Mouse (Mus musculus) A20 (cell line): ENCODE results near the gene Myo1h.

Source experiments
- DNase-seq: peaks from one replicate; pipeline ENCODE4 v3.0.0-alpha.2; 2011; ENCODE audit warnings: low read depth, low spot score

Gene Myo1h

DNA sequence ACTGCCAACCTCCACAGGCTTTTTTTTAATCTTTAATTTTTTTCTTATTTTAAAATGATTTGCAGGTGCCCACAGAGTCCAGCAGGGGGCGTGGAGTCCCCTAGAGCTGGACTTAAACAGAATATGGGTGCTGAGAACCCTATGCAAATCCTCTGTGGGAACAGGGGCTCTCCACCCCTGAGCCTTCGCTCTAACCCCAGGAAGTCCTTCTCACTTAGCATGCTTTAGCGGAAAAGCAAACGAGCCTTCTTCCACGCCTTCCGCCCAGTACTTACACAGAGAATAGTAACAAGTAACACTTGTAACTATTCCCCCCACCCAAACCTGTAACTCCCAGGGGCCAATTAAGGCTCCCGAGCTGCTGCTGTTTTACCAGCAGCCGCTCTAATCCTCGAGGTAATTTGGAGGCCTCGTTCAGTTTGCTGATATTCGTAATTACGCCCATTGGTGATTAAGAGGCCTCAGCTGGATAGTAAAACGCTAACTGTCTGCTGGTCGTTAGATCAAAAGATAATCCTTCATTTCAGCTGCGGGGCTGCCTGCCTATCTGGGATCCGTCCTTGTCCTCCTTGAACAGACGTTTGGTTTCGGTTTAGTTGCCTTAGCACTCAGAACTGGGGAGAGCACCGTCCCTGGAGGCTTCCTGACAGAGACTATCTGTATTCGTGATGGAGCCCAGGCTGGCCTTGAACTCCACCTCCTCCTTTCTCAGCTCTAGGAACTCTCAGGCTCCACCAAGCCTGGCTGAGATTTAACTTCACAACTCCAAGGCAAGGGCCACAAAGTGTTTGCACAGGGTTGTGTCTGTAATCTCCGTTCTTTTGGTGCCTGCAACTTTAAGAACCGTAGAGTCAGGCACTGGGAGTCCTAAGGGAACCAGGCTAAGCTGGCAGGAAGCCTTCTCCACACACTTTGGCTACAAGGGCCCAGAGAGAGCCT, 8.0 kb downstream of the Myo1h start:
- peak; percentile 64 for DNase-seq

DNA sequence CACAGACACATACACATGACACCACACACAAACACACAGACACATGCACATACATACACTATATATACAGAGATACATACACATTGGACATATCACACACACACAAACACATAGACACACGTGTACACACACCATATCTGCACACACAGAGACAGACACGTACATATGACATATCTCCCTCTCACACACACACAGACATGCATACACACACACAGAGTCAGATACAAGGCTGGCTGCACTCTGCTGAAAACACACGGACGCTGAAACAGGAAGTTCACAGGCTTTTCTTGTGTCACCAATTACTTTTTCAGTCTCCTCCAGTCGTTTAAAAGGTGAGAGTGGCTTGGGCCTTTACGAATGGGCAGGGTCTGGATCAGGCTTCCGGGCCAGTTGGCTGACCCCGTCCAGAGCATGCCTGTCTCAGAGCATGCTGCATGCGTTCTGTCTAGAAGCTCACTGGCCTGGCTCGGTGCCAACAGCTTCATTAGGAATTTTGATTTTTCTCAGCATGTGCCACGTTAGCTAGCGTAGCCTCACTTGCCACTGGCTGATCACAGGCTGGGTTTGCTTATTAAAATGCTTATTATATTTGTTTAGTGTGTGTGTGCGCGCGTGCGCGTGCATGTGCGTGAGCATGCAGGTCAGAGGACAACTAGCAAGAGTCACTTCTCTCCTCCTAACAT, 9.4 kb downstream of the Myo1h start:
- DNase-seq, result peak; percentile 47

DNA sequence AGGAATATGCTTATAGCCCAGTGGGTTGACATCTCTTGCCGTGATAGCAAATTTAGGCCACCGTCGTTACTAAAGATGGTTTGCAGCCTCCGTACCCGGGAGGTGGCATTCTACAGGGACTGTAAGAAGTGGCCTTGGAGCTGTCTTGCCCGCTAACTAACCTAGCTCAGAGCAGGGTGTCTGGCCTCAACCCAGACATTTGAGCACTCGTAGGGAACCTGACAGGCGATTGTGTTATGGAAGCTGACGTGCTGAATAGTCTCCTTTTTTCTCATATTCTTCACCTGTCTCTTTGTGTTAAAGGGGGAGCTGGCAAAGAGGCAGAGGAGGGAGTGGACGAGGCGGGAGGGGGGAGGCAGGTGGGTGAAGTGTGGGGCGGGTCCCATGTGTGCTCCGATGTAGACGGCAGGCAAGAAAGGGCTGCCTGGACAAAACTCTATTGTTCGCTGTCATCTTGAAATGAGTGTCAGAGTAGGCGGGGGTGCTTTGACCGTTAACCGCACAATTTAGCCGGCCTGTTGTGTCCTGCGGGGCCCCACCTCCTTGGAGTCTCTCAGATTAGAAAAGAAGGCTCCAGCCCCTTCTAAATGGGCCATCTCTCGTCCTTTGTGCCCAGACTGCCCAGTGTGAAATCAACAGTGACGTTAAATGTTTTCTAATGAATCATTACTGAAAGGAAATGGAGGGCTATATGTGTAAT, 10.3 kb downstream of the Myo1h start:
- DNase-seq, result no peak

DNA sequence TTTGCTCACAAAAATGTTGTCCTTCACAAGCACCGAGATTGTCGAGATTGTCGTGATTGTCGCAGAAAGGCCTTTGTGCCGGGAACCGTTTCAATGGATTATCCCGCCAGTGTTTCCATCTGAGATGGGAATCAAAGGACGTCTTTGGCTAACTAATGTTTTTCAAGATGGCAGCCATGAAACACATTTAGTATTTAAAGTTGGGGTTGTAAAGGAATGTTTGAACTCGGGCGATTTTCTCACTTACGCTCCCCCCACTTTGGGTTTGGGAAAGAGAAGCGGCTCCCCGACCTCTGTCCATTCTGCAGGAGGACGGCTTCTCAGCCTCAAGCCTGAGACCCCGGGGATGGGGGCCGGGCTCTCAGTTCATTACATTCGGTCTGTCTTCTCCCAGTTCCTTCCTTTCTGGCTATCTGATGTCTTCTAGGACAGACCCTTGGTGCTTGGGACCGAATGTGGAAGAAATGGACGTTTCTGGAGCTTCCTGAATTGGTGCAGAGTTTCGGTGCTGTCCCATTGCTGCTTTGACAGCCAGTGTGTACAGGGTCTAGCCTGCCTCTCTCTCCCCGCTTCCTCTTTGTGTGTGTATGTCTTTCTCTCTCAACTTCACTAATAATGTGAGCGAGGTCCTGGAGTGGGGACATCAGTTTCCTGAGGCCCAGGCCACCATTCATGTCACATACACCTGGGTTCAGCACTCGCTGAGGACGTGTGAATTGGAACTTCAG, 11.1 kb downstream of the Myo1h start:
- no peak for DNase-seq

DNA sequence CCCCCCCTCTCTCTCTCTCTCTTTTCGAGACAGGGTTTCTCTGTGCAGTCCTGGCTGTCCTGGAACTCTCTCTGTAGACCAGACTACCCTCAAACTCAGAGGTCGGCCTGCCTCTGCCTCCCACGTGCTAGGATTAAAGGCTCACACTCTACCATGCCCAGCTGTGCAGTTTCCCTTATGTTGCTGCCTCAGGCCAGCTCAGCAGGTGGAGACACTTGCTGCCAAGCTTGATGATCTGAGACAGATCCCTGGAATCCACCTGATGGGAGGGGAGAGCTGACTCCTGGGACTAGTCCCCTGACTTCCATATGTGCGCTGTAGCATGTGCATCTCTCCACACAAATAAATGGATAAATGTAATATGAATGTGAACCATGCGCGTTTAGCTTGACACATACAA, 14.2 kb downstream of the Myo1h start:
- DNase-seq, result no peak

DNA sequence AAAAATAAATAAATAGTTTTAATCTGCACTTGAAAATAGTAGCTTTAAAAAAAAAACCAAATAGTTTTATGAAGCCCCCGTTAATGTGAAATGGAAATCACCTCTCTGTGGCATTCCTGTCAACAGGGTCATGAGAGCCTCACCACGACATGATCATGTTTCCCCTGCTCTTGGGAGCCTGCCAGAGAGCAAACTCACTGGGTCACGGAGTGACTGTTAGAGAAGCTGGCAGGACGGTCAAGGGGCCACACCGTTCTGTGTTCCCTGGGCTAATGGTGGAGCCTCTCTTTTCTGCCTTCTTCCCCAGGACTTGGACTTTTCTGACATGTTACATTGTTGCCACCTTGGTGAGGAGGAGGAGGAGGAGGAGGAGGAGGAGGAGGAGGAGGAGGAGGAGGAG, 17.5 kb downstream of the Myo1h start:
- no peak for DNase-seq

DNA sequence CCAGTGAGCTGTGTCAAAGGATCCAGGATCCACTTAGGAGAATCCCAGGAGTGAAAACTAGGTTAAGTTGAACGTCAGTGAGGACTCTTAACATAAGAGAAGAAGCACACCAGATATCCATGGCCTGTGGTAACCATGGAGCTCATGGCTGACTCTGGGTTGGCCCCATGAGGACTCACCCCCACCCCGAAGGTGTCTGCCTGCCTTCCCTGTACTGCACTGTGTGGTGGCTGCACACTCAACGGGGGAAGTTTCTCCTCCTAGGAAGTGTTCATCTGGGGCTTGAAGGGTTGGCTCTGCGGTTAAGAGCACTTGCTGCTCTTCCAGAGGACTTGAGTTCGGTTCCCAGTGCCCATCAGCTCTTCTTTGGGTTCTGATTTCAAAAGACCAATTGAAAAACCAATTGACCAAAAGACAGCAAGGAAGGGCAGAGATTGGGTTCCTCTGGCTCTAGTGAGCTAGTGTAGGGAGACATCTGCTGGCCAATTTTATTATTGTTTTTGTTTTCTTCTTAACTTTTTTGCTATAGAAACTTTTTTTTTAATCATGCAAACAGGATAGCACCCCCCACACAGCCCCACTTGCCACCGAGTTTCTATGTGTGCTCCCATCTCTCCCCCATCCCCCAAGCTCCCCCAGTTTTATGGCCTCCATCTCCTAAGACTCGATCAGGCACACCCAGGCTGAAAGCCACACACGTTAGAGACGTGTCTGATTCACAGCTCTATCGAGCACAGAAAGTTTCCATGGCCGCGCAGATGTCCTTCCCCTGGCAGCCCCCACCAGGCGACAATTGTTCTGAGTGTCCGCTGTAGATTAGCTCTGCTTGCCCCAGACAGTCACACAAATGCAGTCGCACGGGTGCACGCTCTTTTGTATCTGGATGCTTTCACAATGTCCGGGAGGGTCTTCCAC, 20.1 kb downstream of the Myo1h start:
- peak; percentile 73 for DNase-seq

DNA sequence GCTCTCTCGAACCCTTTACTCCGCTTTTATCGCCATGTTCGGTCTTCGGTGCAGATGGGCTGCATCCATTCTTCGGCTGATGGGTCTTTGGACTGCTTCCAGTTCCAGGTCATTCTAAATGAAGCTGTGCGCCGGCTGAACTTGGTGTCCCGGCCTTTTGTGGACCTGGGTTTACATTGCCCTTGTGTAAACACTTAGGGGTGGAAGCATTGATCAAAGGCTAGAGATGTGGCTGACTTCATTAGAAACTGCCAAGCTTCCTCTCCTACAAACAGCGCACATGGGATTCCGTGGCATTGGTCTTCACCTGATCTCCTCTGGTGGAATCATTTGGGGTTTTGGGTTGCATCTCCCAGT, 20.7 kb downstream of the Myo1h start:
- no peak for DNase-seq

DNA sequence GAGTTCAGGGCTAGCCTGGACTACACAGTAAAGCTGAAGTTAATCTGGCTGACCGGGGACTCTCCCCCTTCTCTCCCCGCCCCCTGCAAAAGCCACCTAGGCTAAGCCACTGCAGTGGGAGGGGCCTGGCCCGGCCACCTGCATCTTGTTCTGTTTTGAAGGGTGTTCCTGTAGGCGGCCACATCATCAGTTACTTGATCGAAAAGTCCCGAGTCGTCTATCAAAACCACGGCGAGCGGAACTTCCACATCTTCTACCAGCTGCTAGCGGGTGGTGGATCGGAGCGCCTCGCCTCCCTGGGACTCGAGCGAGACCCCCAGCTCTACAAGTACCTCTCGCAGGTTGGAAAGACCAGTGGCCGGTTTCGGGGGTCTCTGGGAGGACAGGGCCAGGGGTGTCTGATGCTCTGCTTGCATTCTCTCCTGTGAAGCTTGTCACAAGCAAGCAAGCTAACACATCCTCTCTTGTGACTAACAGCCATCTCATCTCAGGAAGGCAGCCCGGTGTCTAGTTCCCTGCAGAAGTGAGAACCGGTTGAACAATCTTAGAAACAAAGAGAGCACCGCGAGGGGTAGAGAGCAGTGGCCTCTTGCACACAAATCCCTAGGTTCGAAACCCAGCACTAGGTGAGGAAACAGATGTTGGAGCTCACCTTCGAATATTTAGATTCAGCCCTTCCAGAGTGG, 34.3 kb downstream of the Myo1h start:
- DNase-seq, result peak; percentile 94

DNA sequence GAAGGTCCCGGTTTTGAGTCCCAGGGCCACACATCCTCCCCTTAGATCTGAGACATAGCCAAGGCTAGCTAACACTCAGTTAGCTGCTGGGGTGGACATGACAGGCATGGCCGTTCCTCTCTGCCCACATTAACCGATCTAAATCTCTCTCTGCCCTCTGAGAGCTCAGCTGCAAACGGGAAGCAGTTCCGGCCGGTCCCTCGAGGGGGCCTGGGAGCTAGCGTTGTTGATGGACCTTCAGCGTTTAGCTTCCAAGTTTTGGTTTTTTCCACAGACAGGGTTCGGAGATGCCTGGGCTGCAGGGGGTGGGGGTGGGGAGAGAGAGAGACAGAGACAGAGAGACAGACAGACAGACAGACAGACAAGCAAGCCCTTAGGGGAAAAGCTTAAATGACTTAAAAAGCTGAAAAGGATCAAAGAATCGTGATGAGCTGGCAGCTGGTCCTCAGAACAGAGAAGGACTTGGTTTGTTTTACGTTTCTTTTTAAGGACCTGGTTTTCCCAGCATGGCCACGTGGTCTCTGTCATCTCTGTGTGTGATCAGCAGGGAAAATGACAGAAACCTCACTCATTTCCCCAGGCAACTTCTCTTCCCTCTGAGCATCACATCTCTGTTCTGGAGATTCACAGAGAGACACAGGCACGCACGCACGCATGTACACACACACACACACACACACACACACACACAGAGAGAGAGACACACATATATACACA, 35.0 kb downstream of the Myo1h start:
- peak; percentile 80 for DNase-seq

DNA sequence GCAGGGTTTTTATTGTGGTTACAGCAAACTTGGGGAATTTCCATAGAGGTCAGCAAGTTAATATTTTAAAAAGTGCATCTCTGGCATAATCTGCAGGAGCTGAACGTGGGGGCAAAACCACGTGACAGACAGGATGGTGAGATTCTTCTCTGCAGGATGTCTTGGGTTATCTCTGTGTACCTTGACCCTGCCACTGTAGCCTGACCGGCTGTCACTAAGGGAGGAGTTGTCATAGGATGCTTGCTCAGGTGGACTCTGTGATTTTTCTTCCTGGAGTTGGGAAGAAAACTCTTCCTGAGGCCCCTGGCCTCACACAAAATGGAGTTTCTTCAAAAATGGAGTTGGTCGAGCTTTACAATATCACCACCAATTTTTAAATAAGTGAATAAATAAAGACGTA, 54.0 kb downstream of the Myo1h start:
- DNase-seq, result no peak

DNA sequence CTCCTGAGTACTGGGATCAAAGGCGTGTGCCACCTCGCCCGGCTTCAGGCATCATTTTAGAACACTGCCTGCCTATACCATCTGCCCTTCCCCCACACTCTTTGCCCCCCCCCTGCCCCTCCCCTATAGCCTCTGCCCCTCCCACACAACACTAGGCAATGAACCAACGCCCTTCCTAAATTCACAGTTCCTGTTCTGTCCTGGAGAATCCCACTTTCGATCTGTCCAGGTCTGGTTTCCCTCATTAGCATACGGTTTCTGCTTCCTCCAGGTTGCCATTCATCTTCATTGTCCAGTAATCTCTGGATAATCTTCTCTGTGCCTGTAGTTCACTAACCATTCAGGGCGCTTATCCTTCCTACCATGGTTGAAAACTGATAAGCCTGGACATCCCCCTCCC, 54.6 kb downstream of the Myo1h start:
- DNase-seq, result no peak

DNA sequence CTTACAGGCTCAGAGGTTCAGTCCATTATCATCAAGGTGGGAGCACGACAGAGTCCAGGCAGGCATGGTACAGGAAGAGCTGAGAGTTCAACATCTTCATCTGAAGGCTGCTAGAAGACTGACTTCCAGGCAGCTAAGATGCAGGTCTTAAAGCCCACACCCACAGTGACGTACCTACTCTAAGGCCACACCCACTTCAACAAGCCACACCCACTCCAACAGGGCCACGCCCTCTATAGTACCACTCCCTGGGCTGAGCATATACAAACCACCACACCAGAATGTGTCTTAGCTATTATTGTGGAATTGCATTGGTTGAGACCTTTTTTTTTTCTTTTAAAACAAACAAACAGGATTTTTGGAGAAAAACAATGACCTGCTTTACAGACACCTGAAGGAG, 56.6 kb downstream of the Myo1h start:
- peak; percentile 54 for DNase-seq

DNA sequence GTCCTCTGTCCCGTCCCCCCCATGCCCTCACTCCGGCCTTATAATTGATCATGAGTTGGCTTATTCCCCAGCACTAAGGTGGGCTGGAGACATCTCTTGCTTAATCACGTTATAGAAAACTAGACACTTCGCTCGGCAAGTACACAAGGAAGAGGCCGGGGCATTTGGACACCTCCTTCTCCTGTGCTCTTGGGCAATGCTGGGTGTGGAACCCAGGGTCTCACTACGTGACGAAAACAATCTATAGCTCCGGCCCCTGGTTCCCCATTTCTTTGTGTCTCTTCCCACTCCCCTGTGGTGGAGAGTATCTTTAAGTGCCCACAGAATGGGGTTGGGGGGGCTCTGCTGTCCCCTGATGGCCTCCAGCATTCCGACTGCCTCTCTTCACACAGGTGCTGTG, 58.0 kb downstream of the Myo1h start:
- DNase-seq, result no peak

DNA sequence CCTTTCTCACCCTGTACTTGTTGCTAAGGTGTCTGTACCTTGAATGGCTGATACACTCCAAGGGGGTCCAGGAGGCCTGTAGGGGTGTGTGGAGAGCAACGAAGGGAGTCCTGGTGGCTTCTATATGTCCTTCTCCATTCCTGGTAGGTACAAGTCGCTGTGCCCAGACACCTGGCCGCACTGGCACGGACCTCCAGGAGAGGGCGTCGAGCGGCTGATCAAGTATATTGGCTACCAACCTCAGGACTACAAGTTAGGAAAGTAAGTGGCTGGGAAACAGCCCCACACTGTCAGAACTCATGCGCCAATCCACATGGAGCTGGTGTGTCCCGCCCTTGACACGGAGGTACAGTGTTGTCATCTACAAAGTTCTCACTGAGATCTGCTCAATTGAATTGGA, 62.5 kb downstream of the Myo1h start:
- DNase-seq, result peak; percentile 38

DNA sequence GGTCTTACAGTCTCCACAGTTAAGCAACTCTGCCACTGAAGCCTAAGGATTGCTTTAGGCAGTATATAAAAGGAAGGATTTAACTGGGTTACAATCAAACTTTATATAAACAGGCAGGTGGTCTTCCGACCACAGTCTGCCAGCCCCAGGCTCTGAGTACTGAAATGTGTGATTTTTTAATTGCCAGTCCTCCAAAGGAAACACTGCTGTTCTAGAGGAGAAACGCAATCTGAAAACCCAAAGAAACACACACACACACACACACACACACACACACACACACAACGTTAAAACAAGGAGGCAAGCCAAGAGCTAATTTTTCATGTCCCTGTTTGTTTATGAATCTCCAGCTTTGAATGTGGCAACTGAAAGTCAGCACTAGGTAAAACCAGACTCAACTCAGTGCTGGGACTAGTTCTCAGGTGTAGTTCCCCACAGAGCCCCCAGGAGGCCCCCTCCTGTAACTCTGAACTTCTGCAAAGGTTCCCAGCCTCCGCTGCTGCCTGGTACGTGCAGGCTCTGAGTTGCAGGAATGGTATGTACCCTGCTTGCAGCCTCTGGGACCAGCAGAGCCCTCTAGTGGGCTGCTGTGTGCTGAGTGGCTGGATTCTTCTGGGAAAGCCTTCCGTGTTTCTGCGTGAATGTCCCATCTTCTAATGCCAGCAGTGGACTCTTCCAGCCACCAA, 67.4 kb downstream of the Myo1h start:
- peak; percentile 58 for DNase-seq

DNA sequence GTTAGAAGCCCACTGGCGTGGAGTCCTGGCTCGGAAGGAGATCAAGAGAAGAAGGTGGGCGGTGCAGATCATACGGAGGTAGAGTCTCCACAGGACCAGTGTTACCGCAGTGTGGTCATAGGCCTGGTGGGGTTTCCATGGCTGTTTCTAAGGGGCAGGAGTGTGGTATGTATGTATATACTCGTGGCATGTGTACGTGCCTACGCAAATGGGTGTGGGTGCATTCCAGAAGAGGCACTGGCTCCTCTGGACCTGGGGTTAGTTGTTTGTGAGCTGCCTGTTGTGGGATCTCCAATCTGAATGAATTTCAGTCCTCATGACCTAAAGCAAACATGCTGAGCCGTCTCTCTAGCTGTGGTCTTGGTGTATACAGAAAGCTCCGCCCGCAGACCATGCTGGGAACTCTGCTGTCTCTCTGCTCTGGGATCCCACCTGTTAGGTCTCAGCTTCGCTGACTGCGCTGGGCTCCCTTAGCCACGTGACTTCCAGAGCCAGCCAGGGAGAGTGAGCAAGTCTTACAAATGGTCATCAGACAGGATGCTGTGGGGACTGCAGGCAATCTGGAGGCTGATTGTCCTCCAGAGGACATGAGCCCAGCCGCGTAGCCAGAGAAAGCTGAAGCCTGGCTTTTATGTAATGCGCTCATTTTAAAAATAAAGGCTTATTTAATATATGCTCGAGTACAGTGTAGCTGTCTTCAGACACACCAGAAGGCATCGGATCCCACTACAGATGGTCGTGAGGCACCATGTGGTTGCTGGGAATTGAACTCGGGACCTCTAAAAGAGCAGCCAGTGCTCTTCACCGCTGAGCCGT, 68.2 kb downstream of the Myo1h start:
- DNase-seq, result no peak

DNA sequence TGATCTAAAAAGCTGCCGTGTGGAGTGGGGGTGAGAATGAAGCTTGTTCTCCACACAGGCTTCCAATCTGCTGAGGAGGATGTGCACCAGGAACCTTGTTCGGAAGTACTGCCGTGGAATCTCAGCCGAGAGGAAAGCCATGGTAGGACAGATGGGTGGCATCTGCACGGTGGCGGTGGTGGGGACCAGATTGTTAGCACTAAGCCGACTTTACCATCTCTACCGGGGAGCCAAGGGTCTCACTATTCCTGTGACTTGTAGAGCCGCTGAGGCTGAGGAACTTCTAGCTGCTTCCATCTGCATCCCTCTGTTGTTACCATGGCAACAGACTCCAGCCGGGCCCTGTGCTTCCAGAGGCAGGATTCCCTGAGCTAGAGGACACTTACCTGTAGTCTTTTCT, 69.9 kb downstream of the Myo1h start:
- no peak for DNase-seq
